ENCODE assay signal across 8 mouse cellular contexts in genomic region chr11:51763213-51763907, GRCm38 (mm10). TPM values are rescaled to one million over a fixed set of nuclear protein-coding genes. Genes with fewer than 3 reads are reported as not detected.
DNase-seq lines count a peak whose midpoint lies in the region; ATAC-seq lines count a peak whose summit lies in the region.

Gene Sec24a (minus strand): TSS chr11:51763634.
Gene Sar1b (plus strand): TSS chr11:51763687.

- H3K9ac ChIP-seq in embryonic facial prominence, embryonic 11.5 days (replicated peaks; ENCODE audit: low read length): peak within 1 kb of the TSS; percentile 70
- H3K9ac ChIP-seq in midbrain, embryonic 12.5 days (replicated peaks): peak within 1 kb of the TSS; percentile 75

- peak; percentile 89 for ATAC-seq in embryonic facial prominence, embryonic 11.5 days (replicated peaks; ENCODE audit: insufficient number of reproducible peaks, low FRiP score, low TSS enrichment, low read depth)
- ATAC-seq in granulocyte monocyte progenitor cell, adult 5-6 weeks (replicated peaks; ENCODE audit: poor library complexity, severe bottlenecking): peak; percentile 100
- peak; percentile 85 for ATAC-seq in midbrain, embryonic 12.5 days (ENCODE audit: low FRiP score, low read depth)

- DNase-seq in 3134 (ENCODE audit: extremely low read depth, insufficient read length, low spot score): peak; percentile 89
- DNase-seq in adrenal gland, postnatal 25 days: peak; percentile 85
- DNase-seq in embryonic facial prominence, embryonic 11.5 days (ENCODE audit: low spot score): peak; percentile 84
- DNase-seq in kidney, adult 11 months: peak; percentile 74
- DNase-seq in limb, embryonic 10.5 days (ENCODE audit: low spot score): peak; percentile 88
- DNase-seq in skeletal muscle tissue, adult 2 months (ENCODE audit: low read depth, low spot score): peak; percentile 88

- H3K4me1 ChIP-seq in embryonic facial prominence, embryonic 11.5 days (ENCODE audit: control insufficient read depth, insufficient read depth, low read length): no peaks in the 10 kb centered on the region
- H3K4me1 ChIP-seq in limb, embryonic 10.5 days: peaks cover 17% of the 10 kb centered on the region
- H3K4me1 ChIP-seq in midbrain, embryonic 12.5 days: peaks cover 9% of the 10 kb centered on the region

- WGBS in embryonic facial prominence, embryonic 11.5 days: under 1% methylated on average over 30 of the region's 30 CpGs
- WGBS in limb, embryonic 10.5 days: 1% methylated on average over 30 of the region's 30 CpGs
- WGBS in midbrain, embryonic 12.5 days: 1% methylated on average over 30 of the region's 30 CpGs

- no peak within 1 kb of the TSS for H3K27ac ChIP-seq in embryonic facial prominence, embryonic 11.5 days (replicated peaks; ENCODE audit: low read depth, low read length)
- H3K27ac ChIP-seq in limb, embryonic 10.5 days: peak within 1 kb of the TSS; percentile 73
- no peak within 1 kb of the TSS for H3K27ac ChIP-seq in midbrain, embryonic 12.5 days (replicated peaks)

- H3K9me3 ChIP-seq in embryonic facial prominence, embryonic 11.5 days (replicated peaks; ENCODE audit: control insufficient read depth, low read length): no peaks in the 10 kb centered on the region
- H3K9me3 ChIP-seq in limb, embryonic 10.5 days (replicated peaks): no peaks in the 10 kb centered on the region
- H3K9me3 ChIP-seq in midbrain, embryonic 12.5 days: no peaks in the 10 kb centered on the region

- no peaks in the 10 kb centered on the region for H3K36me3 ChIP-seq in embryonic facial prominence, embryonic 11.5 days (replicated peaks; ENCODE audit: control insufficient read depth, insufficient read depth, low read depth, low read length)
- H3K36me3 ChIP-seq in limb, embryonic 10.5 days: no peaks in the 10 kb centered on the region
- no peaks in the 10 kb centered on the region for H3K36me3 ChIP-seq in midbrain, embryonic 12.5 days

- H3K27me3 ChIP-seq in embryonic facial prominence, embryonic 11.5 days (ENCODE audit: control insufficient read depth, insufficient read depth, low read length): no peaks in the 10 kb centered on the region
- H3K27me3 ChIP-seq in limb, embryonic 10.5 days (ENCODE audit: low read depth, poor library complexity, severe bottlenecking): no peaks in the 10 kb centered on the region
- H3K27me3 ChIP-seq in midbrain, embryonic 12.5 days: peaks cover 9% of the 10 kb centered on the region; the same call in 1 of the 2 replicates

- H3K4me2 ChIP-seq in embryonic facial prominence, embryonic 11.5 days (ENCODE audit: low read depth, low read length): peak within 1 kb of the TSS; percentile 91
- peak within 1 kb of the TSS; percentile 85 for H3K4me2 ChIP-seq in midbrain, embryonic 12.5 days (replicated peaks)

- peak within 1 kb of the TSS; percentile 61 for H3K4me3 ChIP-seq in embryonic facial prominence, embryonic 11.5 days (ENCODE audit: low read depth, low read length)
- H3K4me3 ChIP-seq in limb, embryonic 10.5 days: peak within 1 kb of the TSS; percentile 71
- H3K4me3 ChIP-seq in midbrain, embryonic 12.5 days: peak within 1 kb of the TSS; percentile 59

RNA-seq across cellular contexts. Expression of gene Sec24a, which starts in this region (rescaled TPM):
- total RNA-seq in adrenal gland, postnatal 25 days (2021): 33.8 and 41.2 TPM in 2 replicates
- polyA plus RNA-seq in embryonic facial prominence, embryonic 11.5 days (2014; fragmentation: Nextera tagmentation; extraction: Ambion mirVana): 10.5 and 11.5 TPM in 2 replicates
- 19.9 and 25.1 TPM in 2 replicates for total RNA-seq in granulocyte monocyte progenitor cell, adult 5-6 weeks (2014; fragmentation: Nextera tagmentation)
- 7.0 and 7.7 TPM in 2 replicates for total RNA-seq in granulocyte monocyte progenitor cell, adult 5-6 weeks (2017)
- polyA plus RNA-seq in limb, embryonic 10.5 days (2016; fragmentation: Nextera tagmentation; extraction: Ambion mirVana): 10.4 and 13.4 TPM in 2 replicates
- 15.8 TPM in 2 replicates for polyA plus RNA-seq in midbrain, embryonic 12.5 days (2016; fragmentation: Nextera tagmentation; extraction: Ambion mirVana)

RNA-seq across cellular contexts. Expression of gene Sar1b, which starts in this region (rescaled TPM):
- 93.6 and 96.4 TPM in 2 replicates for total RNA-seq in adrenal gland, postnatal 25 days (2021)
- polyA plus RNA-seq in embryonic facial prominence, embryonic 11.5 days (2014; fragmentation: Nextera tagmentation; extraction: Ambion mirVana): 104 and 108 TPM in 2 replicates
- total RNA-seq in granulocyte monocyte progenitor cell, adult 5-6 weeks (2014; fragmentation: Nextera tagmentation): 61.3 and 80.3 TPM in 2 replicates
- 73.4 and 74.5 TPM in 2 replicates for total RNA-seq in granulocyte monocyte progenitor cell, adult 5-6 weeks (2017)
- polyA plus RNA-seq in limb, embryonic 10.5 days (2016; fragmentation: Nextera tagmentation; extraction: Ambion mirVana): 96.8 and 106 TPM in 2 replicates
- 125 and 129 TPM in 2 replicates for polyA plus RNA-seq in midbrain, embryonic 12.5 days (2016; fragmentation: Nextera tagmentation; extraction: Ambion mirVana)
